Mouse (Mus musculus): Measurements from ENCODE around the gene Acap1. TPM values are rescaled to one million over a fixed set of nuclear protein-coding genes. Genes with fewer than 3 reads are reported as not detected.

Acap1 gene
- polyA plus RNA-seq, 1 experiment = 142 TPM

- Histone ChIP-seq H3K27me3 (ENCODE audit: control insufficient read depth, insufficient read depth, low read length) (no peaks in the 10 kb centered on the region), H3K4me3 (ENCODE audit: extremely low read depth, insufficient read depth, insufficient read length) (peak overlapping the region; percentile 70), H3K36me3 (ENCODE audit: control insufficient read depth, insufficient read depth, low read length) (peaks cover 22% of the 10 kb centered on the region), H3K27ac (ENCODE audit: insufficient read depth, low read length) (peak overlapping the region; percentile 93), H3K4me1 (ENCODE audit: control insufficient read depth, insufficient read depth, insufficient read length) (peaks cover 5% of the 10 kb centered on the region; the same call in 1 of the 2 replicates)
- 2% methylated on average over 18 of the region's 18 CpGs for WGBS
- DNase-seq (ENCODE audit: low read depth in 1 of 2, low spot score in 2 of 2) = peak; percentile 55 to 75
- TF ChIP-seq CTCF (IDR thresholded peaks at IDR 0.05; ENCODE audit: extremely low read depth, insufficient read depth, insufficient read length, insufficient replicate concordance) = peak; percentile 82; the same call in 1 of the 2 replicates
- TF ChIP-seq POLR2A (IDR thresholded peaks at IDR 0.05; ENCODE audit: low read depth, low read length) = no peak
Observed at GRCm38 (mm10) chr11:69880506-69880852, 14.9 kb downstream of the Acap1 start.

GRCm38 (mm10) chr11:69879711-69880110 lies 15.6 kb downstream of the Acap1 start:
- TF ChIP-seq POLR2A (IDR thresholded peaks at IDR 0.05; ENCODE audit: low read depth, low read length) = no peak
- no peak for TF ChIP-seq CTCF (IDR thresholded peaks at IDR 0.05; ENCODE audit: extremely low read depth, insufficient read depth, insufficient read length, insufficient replicate concordance)
- no peak overlapping the region; the same call in 1 of the 2 replicates for H3K4me3 ChIP-seq (ENCODE audit: extremely low read depth, insufficient read depth, insufficient read length)
- 87% methylated on average over 15 of the region's 15 CpGs for WGBS
- H3K36me3 ChIP-seq (ENCODE audit: control insufficient read depth, insufficient read depth, low read length) = peaks cover 14% of the 10 kb centered on the region
- no peaks in the 10 kb centered on the region for H3K27me3 ChIP-seq (ENCODE audit: control insufficient read depth, insufficient read depth, low read length)
- no peak overlapping the region; the same call in 1 of the 2 replicates for H3K27ac ChIP-seq (ENCODE audit: insufficient read depth, low read length)
- peaks cover 5% of the 10 kb centered on the region; the same call in 1 of the 2 replicates for H3K4me1 ChIP-seq (ENCODE audit: control insufficient read depth, insufficient read depth, insufficient read length)
- no peak for DNase-seq (ENCODE audit: low read depth in 1 of 2, low spot score in 2 of 2)

GRCm38 (mm10) chr11:69878952-69879351 lies 16.4 kb downstream of the Acap1 start:
- Histone ChIP-seq H3K4me1 (ENCODE audit: control insufficient read depth, insufficient read depth, insufficient read length) (peaks cover 5% of the 10 kb centered on the region; the same call in 1 of the 2 replicates), H3K27ac (ENCODE audit: insufficient read depth, low read length) (no peak overlapping the region), H3K4me3 (ENCODE audit: extremely low read depth, insufficient read depth, insufficient read length) (no peak overlapping the region), H3K27me3 (ENCODE audit: control insufficient read depth, insufficient read depth, low read length) (no peaks in the 10 kb centered on the region), H3K36me3 (ENCODE audit: control insufficient read depth, insufficient read depth, low read length) (peaks cover 7% of the 10 kb centered on the region)
- TF ChIP-seq POLR2A (IDR thresholded peaks at IDR 0.05; ENCODE audit: low read depth, low read length) = no peak
- TF ChIP-seq CTCF (IDR thresholded peaks at IDR 0.05; ENCODE audit: extremely low read depth, insufficient read depth, insufficient read length, insufficient replicate concordance) = no peak
- DNase-seq (ENCODE audit: low read depth in 1 of 2, low spot score in 2 of 2) = no peak
- 79% methylated on average over 6 of the region's 6 CpGs for WGBS

- peaks cover 5% of the 10 kb centered on the region; the same call in 1 of the 2 replicates for H3K4me1 ChIP-seq (ENCODE audit: control insufficient read depth, insufficient read depth, insufficient read length)
- no peak overlapping the region for H3K27ac ChIP-seq (ENCODE audit: insufficient read depth, low read length)
- peaks cover 2% of the 10 kb centered on the region for H3K36me3 ChIP-seq (ENCODE audit: control insufficient read depth, insufficient read depth, low read length)
- DNase-seq (ENCODE audit: low read depth in 1 of 2, low spot score in 2 of 2) = no peak
- H3K27me3 ChIP-seq (ENCODE audit: control insufficient read depth, insufficient read depth, low read length) = no peaks in the 10 kb centered on the region
- TF ChIP-seq POLR2A (IDR thresholded peaks at IDR 0.05; ENCODE audit: low read depth, low read length) (no peak), CTCF (IDR thresholded peaks at IDR 0.05; ENCODE audit: extremely low read depth, insufficient read depth, insufficient read length, insufficient replicate concordance) (no peak)
- H3K4me3 ChIP-seq (ENCODE audit: extremely low read depth, insufficient read depth, insufficient read length) = no peak overlapping the region
- 95% methylated on average over 3 of the region's 3 CpGs for WGBS
Observed at GRCm38 (mm10) chr11:69878399-69878798, 16.9 kb downstream of the Acap1 start.

DNA sequence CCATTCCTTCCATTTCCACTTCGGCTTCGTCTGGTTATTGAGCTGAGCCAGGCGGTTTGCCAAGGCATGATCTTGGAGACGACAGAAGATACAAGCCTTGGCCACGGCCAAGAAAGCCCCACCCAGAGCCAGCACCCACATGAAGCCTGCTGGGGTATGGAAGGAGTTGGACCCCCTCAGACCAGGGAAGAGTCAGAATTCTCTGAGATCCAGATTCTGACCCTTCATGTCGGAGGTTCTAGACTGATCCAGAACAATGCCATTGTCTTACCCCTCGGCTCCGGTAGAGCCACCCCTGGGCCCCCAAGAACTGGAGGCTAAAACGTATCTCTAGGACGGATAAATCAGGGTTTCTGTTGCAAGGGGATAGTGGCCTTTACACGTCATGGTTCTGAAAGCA lies 17.5 kb downstream of the Acap1 start, which contains the start of gene Tmem95:
Tmem95 (minus strand) TSS at position 141 of the 400 bp plus-strand sequence.
- TF ChIP-seq CTCF (IDR thresholded peaks at IDR 0.05; ENCODE audit: extremely low read depth, insufficient read depth, insufficient read length, insufficient replicate concordance) (no peak), POLR2A (IDR thresholded peaks at IDR 0.05; ENCODE audit: low read depth, low read length) (no peak)
- Histone ChIP-seq H3K27me3 (ENCODE audit: control insufficient read depth, insufficient read depth, low read length) (no peaks in the 10 kb centered on the region), H3K36me3 (ENCODE audit: control insufficient read depth, insufficient read depth, low read length) (no peaks in the 10 kb centered on the region), H3K4me3 (ENCODE audit: extremely low read depth, insufficient read depth, insufficient read length) (no peak within 1 kb of the TSS), H3K27ac (ENCODE audit: insufficient read depth, low read length) (no peak within 1 kb of the TSS), H3K4me1 (ENCODE audit: control insufficient read depth, insufficient read depth, insufficient read length) (peaks cover 5% of the 10 kb centered on the region; the same call in 1 of the 2 replicates)
- DNase-seq (ENCODE audit: low read depth in 1 of 2, low spot score in 2 of 2) = no peak
- WGBS = 86% methylated on average over 11 of the region's 11 CpGs

DNA sequence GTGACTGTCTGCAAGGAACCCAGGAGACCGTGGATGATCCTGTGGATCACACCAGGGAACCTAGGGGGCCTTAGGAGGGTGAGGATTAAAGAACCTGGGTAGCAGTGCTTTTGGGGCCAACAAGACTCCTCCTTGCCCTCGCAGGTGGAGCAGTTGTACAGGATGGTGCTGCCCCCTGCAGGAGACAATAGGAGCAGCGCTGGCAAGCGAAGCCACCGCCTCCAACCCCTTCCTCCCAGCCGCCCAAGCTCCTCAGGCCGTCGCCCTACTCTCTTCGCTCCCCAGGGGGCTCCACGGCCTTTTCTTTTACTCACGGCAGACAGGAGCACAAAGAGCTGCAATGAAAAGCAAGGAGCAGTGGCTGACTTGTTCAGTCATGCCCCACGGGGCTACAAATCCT lies 18.5 kb downstream of the Acap1 start:
- Histone ChIP-seq H3K27me3 (ENCODE audit: control insufficient read depth, insufficient read depth, low read length) (no peaks in the 10 kb centered on the region), H3K4me3 (ENCODE audit: extremely low read depth, insufficient read depth, insufficient read length) (no peak overlapping the region), H3K4me1 (ENCODE audit: control insufficient read depth, insufficient read depth, insufficient read length) (peaks cover 5% of the 10 kb centered on the region; the same call in 1 of the 2 replicates), H3K36me3 (ENCODE audit: control insufficient read depth, insufficient read depth, low read length) (no peaks in the 10 kb centered on the region), H3K27ac (ENCODE audit: insufficient read depth, low read length) (no peak overlapping the region; the same call in 1 of the 2 replicates)
- 3% methylated on average over 12 of the region's 12 CpGs for WGBS
- TF ChIP-seq CTCF (IDR thresholded peaks at IDR 0.05; ENCODE audit: extremely low read depth, insufficient read depth, insufficient read length, insufficient replicate concordance) (peak; percentile 87), POLR2A (IDR thresholded peaks at IDR 0.05; ENCODE audit: low read depth, low read length) (no peak)
- peak; percentile 68 to 80 for DNase-seq (ENCODE audit: low read depth in 1 of 2, low spot score in 2 of 2)

DNA sequence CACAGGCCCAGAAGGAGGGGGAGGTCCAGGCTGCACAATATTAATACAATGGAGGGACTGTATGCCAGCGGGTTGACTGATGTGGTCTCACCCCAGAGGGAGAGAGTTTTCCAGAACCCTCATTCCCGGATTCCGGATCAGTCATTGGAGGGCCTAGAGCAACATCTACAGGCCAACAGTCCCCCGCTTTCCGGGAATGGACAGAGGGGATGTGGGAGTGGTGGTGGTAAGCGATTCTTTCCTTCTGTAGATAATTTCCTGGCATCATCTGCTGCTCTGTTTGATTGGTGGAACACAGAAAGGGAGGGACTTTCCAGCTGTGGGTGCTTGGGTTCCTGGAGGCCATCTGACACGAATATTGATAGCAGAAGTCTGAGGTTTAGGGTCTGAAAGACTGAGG lies 19.2 kb downstream of the Acap1 start:
- Histone ChIP-seq H3K36me3 (ENCODE audit: control insufficient read depth, insufficient read depth, low read length) (no peaks in the 10 kb centered on the region), H3K4me3 (ENCODE audit: extremely low read depth, insufficient read depth, insufficient read length) (no peak overlapping the region), H3K27me3 (ENCODE audit: control insufficient read depth, insufficient read depth, low read length) (no peaks in the 10 kb centered on the region), H3K4me1 (ENCODE audit: control insufficient read depth, insufficient read depth, insufficient read length) (no peaks in the 10 kb centered on the region), H3K27ac (ENCODE audit: insufficient read depth, low read length) (no peak overlapping the region; the same call in 1 of the 2 replicates)
- no peak for DNase-seq (ENCODE audit: low read depth in 1 of 2, low spot score in 2 of 2)
- WGBS = 39% methylated on average over 7 of the region's 7 CpGs
- no peak for TF ChIP-seq CTCF (IDR thresholded peaks at IDR 0.05; ENCODE audit: extremely low read depth, insufficient read depth, insufficient read length, insufficient replicate concordance)
- no peak for TF ChIP-seq POLR2A (IDR thresholded peaks at IDR 0.05; ENCODE audit: low read depth, low read length)

All from spleen, adult 2 months (tissue).